Mouse (Mus musculus): ENCODE measurements around the gene Acvr1.

Acvr1 gene

DNA sequence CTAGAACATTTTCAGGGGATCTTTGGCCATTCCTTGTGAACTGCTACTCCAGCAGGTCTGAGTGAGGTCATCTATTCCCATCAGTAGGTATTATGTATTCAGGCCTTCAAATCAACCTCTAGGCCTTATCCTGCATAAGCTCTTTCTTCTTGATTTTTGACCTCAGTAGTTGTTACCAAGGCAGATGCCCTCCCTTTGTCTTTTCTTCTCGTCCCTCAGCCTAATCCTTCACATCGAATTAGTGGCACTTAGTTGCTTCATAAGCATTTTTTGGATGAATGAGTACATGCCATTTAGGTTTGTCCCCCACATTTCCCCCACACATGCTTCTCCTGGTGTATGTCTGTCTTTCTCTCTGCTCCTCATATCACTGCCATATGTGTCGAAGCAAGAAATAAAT is 200.8 kb downstream of the Acvr1 start:
- in situ Hi-C loops (cut with MboI; ENCODE audit: low pct_unique_long_range_greater_than_20kb in 1 of 2, low sequenced_read_pairs in 2 of 2, unreplicated experiment in 1 of 2) = no loop called here

DNA sequence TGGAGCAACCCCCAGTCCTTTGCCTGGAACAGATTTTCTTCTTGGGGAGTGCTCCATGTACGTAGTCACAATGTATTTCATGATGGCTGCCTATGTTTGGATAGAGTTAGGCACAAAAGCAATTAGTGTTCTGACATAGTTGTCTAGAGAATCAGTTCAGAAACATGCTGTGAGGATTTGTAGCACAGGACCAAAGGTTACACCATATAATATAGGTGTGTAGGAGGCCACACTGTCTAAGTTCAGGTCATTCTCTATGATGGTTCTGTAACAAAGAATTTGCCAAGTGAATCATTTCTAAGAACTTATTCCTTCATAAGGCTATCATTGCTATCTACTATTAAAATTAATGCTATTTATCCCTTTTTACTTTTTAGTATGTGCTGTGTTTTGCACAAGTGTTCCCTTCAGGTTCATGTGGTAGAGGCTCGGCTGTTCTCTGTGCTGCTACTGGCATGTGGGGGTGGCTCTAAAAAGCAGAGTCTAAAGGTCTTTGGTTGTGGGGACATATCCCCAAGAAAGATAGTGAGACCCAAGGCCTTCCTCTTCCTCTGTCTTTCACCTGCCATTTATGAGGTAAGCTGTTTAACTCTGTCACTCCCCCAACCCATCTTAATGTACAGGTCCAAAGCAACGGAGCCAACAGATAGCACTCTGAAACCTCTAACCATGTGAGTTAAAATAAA is 205.5 kb downstream of the Acvr1 start:
- in situ Hi-C loops (cut with MboI; ENCODE audit: low pct_unique_long_range_greater_than_20kb in 1 of 2, low sequenced_read_pairs in 2 of 2, unreplicated experiment in 1 of 2) = no loop called here

DNA sequence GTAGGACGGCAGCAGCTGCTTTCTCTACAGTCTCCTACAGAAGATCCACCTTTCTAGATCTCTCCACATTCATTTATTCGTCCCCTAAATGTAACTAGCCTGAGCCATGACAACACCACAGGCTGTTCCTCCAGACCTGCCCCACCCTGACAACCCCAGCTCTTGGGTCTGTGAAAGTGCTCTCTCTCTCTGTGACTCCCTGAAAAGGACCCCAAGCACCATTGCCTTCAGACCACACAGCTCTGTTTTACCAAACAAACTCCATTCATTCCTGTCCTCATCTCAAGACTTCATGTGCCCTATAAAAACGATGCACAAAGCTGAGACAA is 208.9 kb downstream of the Acvr1 start:
- in situ Hi-C loops (cut with MboI; ENCODE audit: low pct_unique_long_range_greater_than_20kb in 1 of 2, low sequenced_read_pairs in 2 of 2, unreplicated experiment in 1 of 2) = no loop called here

DNA sequence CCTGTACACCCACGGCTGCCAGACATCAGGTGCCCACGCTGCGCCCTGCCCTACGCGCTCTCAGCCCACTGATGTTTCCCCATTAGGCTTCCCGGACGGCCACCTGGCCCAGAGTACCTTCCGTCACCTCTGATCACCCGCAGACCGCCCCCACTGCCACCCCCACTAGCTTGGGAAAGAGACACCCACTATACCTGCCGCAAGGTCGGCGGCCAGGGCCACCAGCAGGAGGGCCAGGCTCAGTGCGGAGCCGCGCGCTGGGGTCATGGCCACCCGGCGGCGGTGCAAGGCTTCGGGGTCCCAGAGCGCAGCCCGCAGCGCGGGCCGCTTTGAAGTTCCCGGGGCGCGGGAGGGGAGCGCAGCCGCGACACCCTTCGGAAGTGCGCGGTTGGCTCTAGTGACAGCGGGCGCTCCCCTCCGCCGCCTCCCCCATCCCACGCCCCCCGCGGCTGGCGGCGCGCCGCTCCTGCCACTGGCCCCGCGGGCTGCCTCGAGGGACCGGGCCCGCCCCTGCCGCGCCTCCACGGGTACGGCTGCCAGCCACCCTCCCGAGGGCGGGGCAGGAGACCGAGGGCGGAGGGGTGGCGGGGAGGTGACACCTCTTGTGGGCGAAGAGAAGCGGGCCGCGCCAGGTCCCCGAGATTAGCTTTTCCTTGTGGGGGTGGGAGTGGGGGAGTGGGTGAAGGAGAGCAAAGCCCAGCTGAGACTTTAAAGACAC is 209.4 kb downstream of the Acvr1 start, which contains the start of gene Acvr1c:
Gene Acvr1c, minus strand, starts transcription at position 482 of the 718 bp plus-strand sequence.
- in situ Hi-C loops (cut with MboI; ENCODE audit: low pct_unique_long_range_greater_than_20kb in 1 of 2, low sequenced_read_pairs in 2 of 2, unreplicated experiment in 1 of 2) = no loop called here

DNA sequence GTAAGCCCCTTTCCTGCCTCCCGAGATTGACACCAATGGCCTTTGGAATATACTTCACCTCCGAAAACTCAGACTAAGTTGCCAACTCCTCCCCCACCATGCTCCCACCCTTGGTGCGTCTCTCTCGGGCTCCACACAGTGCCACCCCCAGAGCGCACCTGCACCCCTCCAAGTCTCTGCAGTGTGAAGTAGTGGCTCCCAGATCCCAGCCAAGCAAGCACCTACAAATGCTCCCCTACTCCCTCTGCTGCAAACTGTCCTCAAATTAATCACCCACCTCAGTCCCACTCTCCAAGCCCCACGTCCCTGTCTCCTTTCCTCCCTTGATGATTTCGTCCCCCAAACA is 209.9 kb downstream of the Acvr1 start:
- in situ Hi-C loops (cut with MboI; ENCODE audit: low pct_unique_long_range_greater_than_20kb in 1 of 2, low sequenced_read_pairs in 2 of 2, unreplicated experiment in 1 of 2) = no loop called here

DNA sequence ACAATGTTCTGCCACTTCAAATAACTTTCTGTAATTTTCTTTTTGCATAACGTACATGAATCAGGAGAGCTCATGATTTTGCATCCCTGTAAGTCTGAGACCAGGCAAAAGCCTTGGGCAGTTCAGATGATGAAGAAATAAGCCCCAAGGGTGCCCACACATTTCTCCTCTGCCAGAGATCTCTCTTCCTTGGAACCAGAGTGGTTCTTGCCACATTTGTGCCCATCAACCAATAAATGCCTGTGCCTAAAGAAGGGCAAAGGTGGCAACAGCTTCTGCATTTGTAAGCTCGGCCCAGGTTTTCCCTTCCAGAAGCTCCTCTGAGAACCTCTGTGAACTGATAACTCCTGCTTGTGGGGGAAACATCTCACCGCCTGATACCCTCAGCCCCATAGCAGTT is 212.6 kb downstream of the Acvr1 start:
- in situ Hi-C loops (cut with MboI; ENCODE audit: low pct_unique_long_range_greater_than_20kb in 1 of 2, low sequenced_read_pairs in 2 of 2, unreplicated experiment in 1 of 2) = no loop called here

DNA sequence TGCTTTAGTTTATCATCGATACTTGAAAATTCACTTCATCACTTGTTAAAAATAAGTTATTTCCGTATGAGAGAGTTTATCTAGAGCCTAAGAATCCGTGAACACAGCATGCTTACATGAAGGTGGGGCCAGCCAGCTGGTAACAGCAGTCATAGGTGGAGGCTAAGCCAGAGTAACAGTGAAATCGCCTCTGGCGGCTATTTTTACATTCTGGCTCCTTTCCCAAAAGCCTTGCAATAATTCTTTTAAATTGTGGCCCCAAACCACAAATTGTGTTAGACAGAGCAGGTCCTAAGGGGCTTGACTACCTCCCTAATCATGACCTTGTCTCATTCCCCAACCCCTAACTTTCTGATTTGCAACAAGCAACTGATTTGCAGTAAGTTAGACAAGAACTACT is 214.1 kb downstream of the Acvr1 start:
- in situ Hi-C loops (cut with MboI; ENCODE audit: low pct_unique_long_range_greater_than_20kb in 1 of 2, low sequenced_read_pairs in 2 of 2, unreplicated experiment in 1 of 2) = no loop called here

DNA sequence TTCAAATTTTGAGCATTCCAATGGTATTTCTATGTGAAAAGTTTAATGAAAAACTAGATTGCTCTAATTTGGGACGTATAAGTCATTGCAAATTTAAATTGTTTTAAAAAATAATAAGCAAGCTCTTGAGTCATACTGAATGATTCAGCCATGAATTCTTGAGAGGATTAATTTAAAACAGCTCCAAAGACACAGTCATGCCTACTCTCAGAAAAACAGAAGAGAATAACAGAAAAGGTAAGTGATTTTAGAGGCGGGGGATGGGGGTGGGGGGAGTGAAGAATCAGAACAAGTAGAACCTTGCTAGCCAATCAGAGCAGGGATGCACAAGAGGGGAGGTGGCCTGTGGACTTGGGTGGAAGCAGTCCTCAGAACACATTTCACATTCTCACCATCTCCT is 216.3 kb downstream of the Acvr1 start:
- in situ Hi-C loops (cut with MboI; ENCODE audit: low pct_unique_long_range_greater_than_20kb in 1 of 2, low sequenced_read_pairs in 2 of 2, unreplicated experiment in 1 of 2) = no loop called here
